Comparison of ENCODE assay signal across 8 mouse cellular contexts in the genomic region with DNA sequence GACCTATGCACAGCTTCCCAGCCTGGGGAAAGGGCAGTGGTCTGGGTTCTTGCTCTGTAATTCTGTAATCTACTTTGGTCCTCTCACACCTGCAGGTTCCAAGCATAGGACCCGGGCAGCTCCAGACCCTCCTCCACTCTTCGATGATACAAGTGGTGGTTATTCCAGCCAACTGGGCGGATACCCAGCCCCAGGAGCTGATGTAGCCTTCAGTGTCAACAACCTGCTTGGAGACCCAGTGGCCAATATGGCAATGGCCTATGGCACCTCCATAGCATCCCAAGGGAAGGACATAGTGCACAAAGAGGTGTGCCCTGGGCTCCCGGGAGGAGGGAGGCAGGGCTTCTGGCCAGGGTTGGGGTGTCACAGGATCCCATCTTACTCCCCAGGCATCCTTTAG. TPM values are rescaled to one million over a fixed set of nuclear protein-coding genes. Genes with fewer than 3 reads are reported as not detected.
A peak's percentile ranks its signal among the peaks of the same experiment; 100 is the strongest.
DNase-seq lines count a peak whose midpoint lies in the region; ATAC-seq and TF ChIP-seq lines count a peak whose summit lies in the region.

No protein-coding gene starts in this region.

- WGBS in heart, embryonic 12.5 days, result 88% methylated on average over 4 of the region's 4 CpGs
- WGBS in forebrain, postnatal 0 days, result 88% methylated on average over 4 of the region's 4 CpGs
- 100% methylated on average over 4 of the region's 4 CpGs for WGBS in macrophage (ENCODE audit: missing documents)

- H3K27ac ChIP-seq in heart, embryonic 12.5 days (ENCODE audit: poor library complexity, severe bottlenecking), result no peak overlapping the region
- H3K27ac ChIP-seq in ES-E14 (ENCODE audit: insufficient read depth, low read depth, low read length, poor library complexity, severe bottlenecking) (no peak overlapping the region), macrophage (no peak overlapping the region)
- H3K27ac ChIP-seq in forebrain, postnatal 0 days (ENCODE audit: low read depth, low read length), result no peak overlapping the region

- peak overlapping the region; percentile 86 for H3K4me2 ChIP-seq in heart, embryonic 12.5 days
- peak overlapping the region; percentile 88 for H3K4me2 ChIP-seq in forebrain, postnatal 0 days (ENCODE audit: low read depth)

- in situ Hi-C loops in ES-E14 (cut with MboI; ENCODE audit: low sequenced_read_pairs in 2 of 2, unreplicated experiment in 2 of 2), result no loop called here

- intact Hi-C loops in heart, postnatal 25 days (cut with DNase I), result loop anchor here (2.0 kb wide), 1 partner anchor 17 kb away; the partner anchor contains the start of gene Rab1b

- no peaks in the 10 kb centered on the region for H3K9me3 ChIP-seq in heart, embryonic 12.5 days (replicated peaks)
- no peaks in the 10 kb centered on the region for H3K9me3 ChIP-seq in ES-E14 (ENCODE audit: control insufficient read depth, insufficient read depth, low read depth, low read length)
- H3K9me3 ChIP-seq in forebrain, postnatal 0 days (ENCODE audit: low read length), result no peaks in the 10 kb centered on the region

- peak overlapping the region; percentile 79; the same call in 1 of the 2 replicates for H3K9ac ChIP-seq in heart, embryonic 12.5 days
- peak overlapping the region; percentile 88; the same call in 1 of the 2 replicates for H3K9ac ChIP-seq in ES-E14 (ENCODE audit: insufficient read depth, low read depth, low read length, poor library complexity, severe bottlenecking)
- H3K9ac ChIP-seq in forebrain, postnatal 0 days, result peak overlapping the region; percentile 68; the same call in 1 of the 2 replicates

- H3K4me1 ChIP-seq in heart, embryonic 12.5 days (replicated peaks), result peaks cover 30% of the 10 kb centered on the region
- peaks cover 2 to 12% of the 10 kb centered on the region in 2 experiments; a peak in 3 of 4 replicates for H3K4me1 ChIP-seq in ES-E14 (ENCODE audit: control insufficient read depth in 2 of 2, insufficient read depth in 2 of 2, low read length in 2 of 2, poor library complexity in 1 of 2)
- H3K4me1 ChIP-seq in forebrain, postnatal 0 days (ENCODE audit: insufficient read depth), result peaks cover 15% of the 10 kb centered on the region

- H3K79me2 ChIP-seq in macrophage (ENCODE audit: inconsistent target), result peaks cover 9% of the 10 kb centered on the region; the same call in 1 of the 2 replicates

- no peak for ATAC-seq in heart, embryonic 12.5 days (ENCODE audit: insufficient number of reproducible peaks, low FRiP score)
- ATAC-seq in forebrain, postnatal 0 days, result no peak

- H3K4me3 ChIP-seq in heart, embryonic 12.5 days, result peak overlapping the region; percentile 73
- H3K4me3 ChIP-seq in ES-E14 (ENCODE audit: insufficient read depth in 1 of 2, low read depth in 1 of 2, low read length in 2 of 2, poor library complexity in 1 of 2, severe bottlenecking in 1 of 2) (peak overlapping the region in 1 of 2 experiments; percentile 96; a peak in 1 of 4 replicates), macrophage (ENCODE audit: inconsistent target) (peak overlapping the region; percentile 96)
- H3K4me3 ChIP-seq in forebrain, postnatal 0 days (ENCODE audit: low read depth, low read length), result peak overlapping the region; percentile 77; the same call in 1 of the 2 replicates

- H3K27me3 ChIP-seq in heart, embryonic 12.5 days (replicated peaks), result peaks cover 22% of the 10 kb centered on the region
- peaks cover 9% of the 10 kb centered on the region for H3K27me3 ChIP-seq in forebrain, postnatal 0 days (ENCODE audit: insufficient read depth, low read length)

- H3K36me3 ChIP-seq in heart, embryonic 12.5 days, result peaks cover 34% of the 10 kb centered on the region
- H3K36me3 ChIP-seq in ES-E14 (ENCODE audit: control insufficient read depth, insufficient read depth, low read length, poor library complexity, severe bottlenecking) (peaks cover 12% of the 10 kb centered on the region), macrophage (ENCODE audit: inconsistent target) (peaks cover 20% of the 10 kb centered on the region; the same call in 1 of the 2 replicates)
- H3K36me3 ChIP-seq in forebrain, postnatal 0 days (ENCODE audit: insufficient read depth), result peaks cover 30% of the 10 kb centered on the region

- DNase-seq in heart, postnatal 25 days (ENCODE audit: low spot score), result no peak
- no peak for DNase-seq in ES-E14 (ENCODE audit: low read depth, low spot score)
- DNase-seq in forebrain, postnatal 0 days, result no peak
- no peak for DNase-seq in adrenal gland, postnatal 25 days
- no peak for DNase-seq in thymus, postnatal 10 days (ENCODE audit: low spot score in 2 of 2)
- no peak for DNase-seq in thymus, adult 18-20 months

- no peak for TF ChIP-seq CTCF in forebrain, postnatal 0 days (IDR thresholded peaks at IDR 0.05; ENCODE audit: low read depth)

TF ChIP-seq in ES-E14, 5 proteins besides CTCF, POLR2A, EP300 and RAD21:
- TF ChIP-seq HCFC1 (IDR thresholded peaks at IDR 0.05; ENCODE audit: borderline replicate concordance, insufficient read depth, low read length) (no peak), CHD2 (IDR thresholded peaks at IDR 0.05; ENCODE audit: low read depth, low read length) (no peak), ZC3H11A (IDR thresholded peaks at IDR 0.05; ENCODE audit: borderline replicate concordance, low read depth, low read length) (no peak), ZNF384 (IDR thresholded peaks at IDR 0.05; ENCODE audit: low read depth, low read length) (no peak), MAFK (IDR thresholded peaks at IDR 0.05; ENCODE audit: insufficient read depth, low read depth, low read length) (no peak)
TF ChIP-seq in ES-E14: peak in this region for 0.

RNA-seq across cellular contexts. Expression of gene Yif1a, which starts 1.0 kb away (rescaled TPM):
- polyA plus RNA-seq in heart, embryonic 12.5 days (2016; fragmentation: Nextera tagmentation; extraction: Ambion mirVana), result 76.0 and 82.8 TPM in 2 replicates
- 10 to 100 TPM; 91.5 to 92.6 TPM for total RNA-seq in heart, postnatal 25 days (2021)
- 84.4 and 110 TPM in 2 replicates for total RNA-seq in ES-E14 (2012; rRNA removed)
- 44.6 and 54.9 TPM in 2 replicates for total RNA-seq in forebrain, postnatal 0 days (2014; rRNA removed)
- polyA plus RNA-seq in forebrain, postnatal 0 days (2015; fragmentation: Nextera tagmentation; extraction: Ambion mirVana), result 50.5 and 59.9 TPM in 2 replicates
- 10 to 100 TPM in 21 of 26 experiments, 1 to 10 TPM in 5; 3.9 to 31.8 (median 17.7) TPM for total RNA-seq in macrophage (2018; cell fraction: chromatin; rRNA removed)
- total RNA-seq in macrophage (2018; cell fraction: cytosol; rRNA removed), result 10 to 100 TPM; 21.0 to 34.4 (median 25.4) TPM
- total RNA-seq in macrophage (2018; cell fraction: nucleus; rRNA removed), result 10 to 100 TPM in 22 of 26 experiments, 1 to 10 TPM in 4; 8.9 to 28.4 (median 14.3) TPM
- 32.3 to 57.6 TPM (median 51.7 TPM) in 3 replicates for polyA plus RNA-seq in macrophage (2018)
- total RNA-seq in adrenal gland, postnatal 25 days (2021), result 62.7 and 68.2 TPM in 2 replicates

RNA-seq across cellular contexts. Expression of gene Tmem151a, which starts 4.0 kb away (rescaled TPM):
- polyA plus RNA-seq in heart, embryonic 12.5 days (2016; fragmentation: Nextera tagmentation; extraction: Ambion mirVana), result 4.4 TPM in 2 replicates
- 1 to 10 TPM; 4.0 to 4.8 TPM for total RNA-seq in heart, postnatal 25 days (2021)
- total RNA-seq in ES-E14 (2012; rRNA removed), result 0.89 and 2.3 TPM in 2 replicates
- 22.6 and 37.0 TPM in 2 replicates for total RNA-seq in forebrain, postnatal 0 days (2014; rRNA removed)
- polyA plus RNA-seq in forebrain, postnatal 0 days (2015; fragmentation: Nextera tagmentation; extraction: Ambion mirVana), result 40.6 and 46.2 TPM in 2 replicates
- total RNA-seq in macrophage (2018; cell fraction: chromatin; rRNA removed), result under 1 TPM in 1 of 26 experiments, not detected in 25; 0.51 TPM
- total RNA-seq in macrophage (2018; cell fraction: cytosol; rRNA removed), result under 1 TPM in 17 of 26 experiments, not detected in 9; 0.03 to 0.33 (median 0.05) TPM
- total RNA-seq in macrophage (2018; cell fraction: nucleus; rRNA removed), result under 1 TPM in 4 of 26 experiments, not detected in 22; 0.12 to 0.25 (median 0.15) TPM
- polyA plus RNA-seq in macrophage (2018), result 0.04 to 0.26 TPM (median 0.06 TPM) in 3 replicates
- total RNA-seq in adrenal gland, postnatal 25 days (2021), result 1.3 and 1.4 TPM in 2 replicates

RNA-seq across cellular contexts. Expression of gene Cnih2, which starts 9.0 kb away (rescaled TPM):
- 5.9 and 7.0 TPM in 2 replicates for polyA plus RNA-seq in heart, embryonic 12.5 days (2016; fragmentation: Nextera tagmentation; extraction: Ambion mirVana)
- under 1 TPM in 1 of 2 experiments, not detected in 1; 0.18 TPM for total RNA-seq in heart, postnatal 25 days (2021)
- total RNA-seq in ES-E14 (2012; rRNA removed), result 2.5 and 3.7 TPM in 2 replicates
- 567 and 663 TPM in 2 replicates for total RNA-seq in forebrain, postnatal 0 days (2014; rRNA removed)
- polyA plus RNA-seq in forebrain, postnatal 0 days (2015; fragmentation: Nextera tagmentation; extraction: Ambion mirVana), result 563 and 604 TPM in 2 replicates
- 1 to 10 TPM in 24 of 26 experiments, not detected in 2; 1.0 to 2.7 (median 1.9) TPM for total RNA-seq in macrophage (2018; cell fraction: chromatin; rRNA removed)
- total RNA-seq in macrophage (2018; cell fraction: cytosol; rRNA removed), result under 1 TPM in 6 of 26 experiments, not detected in 20; 0.10 to 0.27 (median 0.17) TPM
- 1 to 10 TPM in 22 of 26 experiments, under 1 TPM in 4; 0.48 to 3.3 (median 1.6) TPM for total RNA-seq in macrophage (2018; cell fraction: nucleus; rRNA removed)
- polyA plus RNA-seq in macrophage (2018), result 0.28 TPM in 1 of 3 replicates, not detected in the others
- 1.1 and 2.7 TPM in 2 replicates for total RNA-seq in adrenal gland, postnatal 25 days (2021)

RNA-seq across cellular contexts. Expression of gene Rab1b, which starts 17.5 kb away (rescaled TPM):
- polyA plus RNA-seq in heart, embryonic 12.5 days (2016; fragmentation: Nextera tagmentation; extraction: Ambion mirVana), result 218 and 226 TPM in 2 replicates
- total RNA-seq in heart, postnatal 25 days (2021), result 100 to 1,000 TPM; 178 to 189 TPM
- total RNA-seq in ES-E14 (2012; rRNA removed), result 78.5 and 96.9 TPM in 2 replicates
- total RNA-seq in forebrain, postnatal 0 days (2014; rRNA removed), result 219 and 231 TPM in 2 replicates
- 249 and 288 TPM in 2 replicates for polyA plus RNA-seq in forebrain, postnatal 0 days (2015; fragmentation: Nextera tagmentation; extraction: Ambion mirVana)
- 10 to 100 TPM in 24 of 26 experiments, 1 to 10 TPM in 2; 8.2 to 59.2 (median 25.8) TPM for total RNA-seq in macrophage (2018; cell fraction: chromatin; rRNA removed)
- total RNA-seq in macrophage (2018; cell fraction: cytosol; rRNA removed), result 100 to 1,000 TPM in 20 of 26 experiments, 10 to 100 TPM in 6; 94.3 to 147 (median 122) TPM
- total RNA-seq in macrophage (2018; cell fraction: nucleus; rRNA removed), result 10 to 100 TPM; 25.3 to 82.4 (median 48.6) TPM
- polyA plus RNA-seq in macrophage (2018), result 120 to 188 TPM (median 152 TPM) in 3 replicates
- 165 and 186 TPM in 2 replicates for total RNA-seq in adrenal gland, postnatal 25 days (2021)

RNA-seq across cellular contexts. Expression of gene Cd248, which starts 21.4 kb away (rescaled TPM):
- 21.4 and 23.0 TPM in 2 replicates for polyA plus RNA-seq in heart, embryonic 12.5 days (2016; fragmentation: Nextera tagmentation; extraction: Ambion mirVana)
- total RNA-seq in heart, postnatal 25 days (2021), result 10 to 100 TPM; 15.3 to 16.1 TPM
- 4.5 and 9.0 TPM in 2 replicates for total RNA-seq in ES-E14 (2012; rRNA removed)
- total RNA-seq in forebrain, postnatal 0 days (2014; rRNA removed), result 11.8 and 20.8 TPM in 2 replicates
- 16.3 and 18.1 TPM in 2 replicates for polyA plus RNA-seq in forebrain, postnatal 0 days (2015; fragmentation: Nextera tagmentation; extraction: Ambion mirVana)
- 10 to 100 TPM in 1 of 26 experiments, under 1 TPM in 2, not detected in 23; 0.23 to 30.4 (median 0.29) TPM for total RNA-seq in macrophage (2018; cell fraction: chromatin; rRNA removed)
- total RNA-seq in macrophage (2018; cell fraction: cytosol; rRNA removed), result not detected
- 1 to 10 TPM in 1 of 26 experiments, not detected in 25; 5.3 TPM for total RNA-seq in macrophage (2018; cell fraction: nucleus; rRNA removed)
- not detected in 3 replicates for polyA plus RNA-seq in macrophage (2018)
- 10.0 and 12.7 TPM in 2 replicates for total RNA-seq in adrenal gland, postnatal 25 days (2021)

Comparison
In these comparisons a context has a peak if more than half of its experiments do, and no peak if none do; other contexts are left out.
1. RNA of gene Cnih2, which starts 9.0 kb away (total RNA-seq): 567 to 663 TPM in forebrain, postnatal 0 days; 1.1 to 2.7 TPM in adrenal gland, postnatal 25 days, 2.5 to 3.7 TPM in ES-E14 and 0.18 TPM in heart, postnatal 25 days; every median in the first group is over 100 times any median in the second.
2. Peak in every context shown above with its lines, with median percentiles within 50 percentile points of each other: H3K9ac ChIP-seq.